Mouse (Mus musculus): Measurements from ENCODE around the gene Lsm4. TPM values are rescaled to one million over a fixed set of nuclear protein-coding genes. Genes with fewer than 3 reads are reported as not detected.
A peak's percentile ranks its signal among the peaks of the same experiment; 100 is the strongest.

The Lsm4 gene
- polyA plus RNA-seq, 1 experiment from 2014 or later = 307 TPM

DNA sequence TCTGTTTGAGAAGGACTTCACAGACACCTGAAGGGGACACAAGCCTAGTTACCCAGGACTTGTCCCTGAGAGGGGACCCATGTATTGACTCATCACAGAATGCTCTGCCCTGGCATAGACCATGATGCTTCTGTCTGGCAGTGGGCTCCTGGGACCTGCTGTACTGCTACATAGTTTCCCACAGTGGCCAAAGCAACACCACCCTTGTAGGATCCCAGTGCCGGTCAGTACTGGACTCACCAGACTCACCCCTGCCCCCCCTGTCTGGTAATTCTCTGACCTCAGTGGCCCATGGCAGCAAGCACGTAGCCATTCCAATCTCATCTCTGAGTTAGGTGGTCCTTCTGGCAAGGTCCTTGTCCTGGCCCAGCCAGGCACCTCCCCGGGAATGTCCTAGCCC is 15.1 kb downstream of the Lsm4 start:
- H3K9me3 ChIP-seq (ENCODE audit: control insufficient read depth, low read length) = no peaks in the 10 kb centered on the region
- no peak overlapping the region for H3K9ac ChIP-seq (ENCODE audit: low read length)
- peaks cover 22% of the 10 kb centered on the region for H3K4me1 ChIP-seq (replicated peaks; ENCODE audit: control insufficient read depth, insufficient read depth, low read length)
- H3K27me3 ChIP-seq (replicated peaks; ENCODE audit: control insufficient read depth, insufficient read depth, low read length) = no peaks in the 10 kb centered on the region
- H3K36me3 ChIP-seq (ENCODE audit: control insufficient read depth, insufficient read depth, low read length) = no peaks in the 10 kb centered on the region
- ATAC-seq (replicated peaks; ENCODE audit: low FRiP score, low TSS enrichment, low read depth) (no peak), DNase-seq (ENCODE audit: low spot score) (no peak)
- H3K27ac ChIP-seq (ENCODE audit: low read depth) = no peak overlapping the region
- WGBS = 83% methylated on average over 3 of the region's 3 CpGs
- H3K4me3 ChIP-seq (ENCODE audit: low read depth, low read length) = no peak overlapping the region
- H3K4me2 ChIP-seq (ENCODE audit: low read length) = no peak overlapping the region

DNA sequence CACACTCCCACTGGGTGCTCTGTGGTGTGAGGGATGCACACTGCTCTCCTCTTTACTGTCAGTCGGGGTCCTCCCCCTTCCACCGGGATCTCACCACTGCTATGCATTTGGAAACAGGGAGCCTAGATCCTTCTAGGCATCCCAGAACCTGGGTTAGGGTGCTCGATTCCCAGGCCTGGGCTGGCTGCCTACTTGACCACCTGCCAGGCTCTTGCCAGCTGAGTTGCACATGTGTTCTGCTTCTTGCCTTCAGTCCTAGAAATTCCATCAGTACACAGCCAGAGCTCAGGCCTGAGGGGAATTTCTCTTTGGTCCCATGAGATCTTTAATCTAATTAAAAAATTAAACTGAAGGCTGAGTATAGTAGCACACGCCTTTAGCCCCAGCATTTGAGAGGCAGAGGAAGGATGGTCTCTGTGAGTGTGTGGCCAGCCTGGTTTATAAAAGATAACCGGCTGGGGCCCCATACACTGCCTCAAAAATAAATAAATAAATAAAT is 16.9 kb downstream of the Lsm4 start:
- Histone ChIP-seq H3K4me1 (replicated peaks; ENCODE audit: control insufficient read depth, insufficient read depth, low read length) (peaks cover 23% of the 10 kb centered on the region), H3K4me3 (ENCODE audit: low read depth, low read length) (no peak overlapping the region), H3K27ac (ENCODE audit: low read depth) (no peak overlapping the region), H3K4me2 (ENCODE audit: low read length) (no peak overlapping the region), H3K36me3 (ENCODE audit: control insufficient read depth, insufficient read depth, low read length) (no peaks in the 10 kb centered on the region), H3K9ac (ENCODE audit: low read length) (no peak overlapping the region), H3K27me3 (replicated peaks; ENCODE audit: control insufficient read depth, insufficient read depth, low read length) (no peaks in the 10 kb centered on the region), H3K9me3 (ENCODE audit: control insufficient read depth, low read length) (no peaks in the 10 kb centered on the region)
- ATAC-seq (replicated peaks; ENCODE audit: low FRiP score, low TSS enrichment, low read depth) = 0 out of 2 replicates have a peak, but pooled peaks have one; percentile 29
- 71% methylated on average over 5 of the region's 5 CpGs for WGBS
- no peak for DNase-seq (ENCODE audit: low spot score)

DNA sequence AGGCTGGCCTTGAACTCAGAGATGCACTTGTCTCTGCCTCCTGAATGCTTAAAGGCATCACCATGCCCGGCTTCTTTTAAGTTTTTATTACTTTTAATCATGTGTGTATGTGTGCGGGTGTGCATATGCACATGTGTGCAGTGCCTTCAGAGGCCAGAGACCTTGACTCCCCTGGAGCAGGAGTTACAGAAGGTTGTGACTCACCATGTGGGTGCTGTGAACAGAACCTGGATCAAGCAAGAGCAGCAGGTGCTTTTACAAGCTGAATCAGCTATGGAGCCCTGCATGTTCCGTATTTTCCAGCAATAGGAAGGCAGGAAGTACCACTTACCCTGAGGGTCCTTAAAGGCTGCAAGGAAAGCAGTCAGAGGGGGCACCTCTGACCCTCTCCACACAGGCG is 18.2 kb downstream of the Lsm4 start:
- peak overlapping the region; percentile 22; the same call in 1 of the 2 replicates for H3K4me3 ChIP-seq (ENCODE audit: low read depth, low read length)
- H3K4me2 ChIP-seq (ENCODE audit: low read length) = peak overlapping the region; percentile 53
- DNase-seq (ENCODE audit: low spot score) (no peak), ATAC-seq (replicated peaks; ENCODE audit: low FRiP score, low TSS enrichment, low read depth) (no peak)
- WGBS = 52% methylated on average over 4 of the region's 4 CpGs
- H3K9me3 ChIP-seq (ENCODE audit: control insufficient read depth, low read length) = no peaks in the 10 kb centered on the region
- peaks cover 36% of the 10 kb centered on the region for H3K4me1 ChIP-seq (replicated peaks; ENCODE audit: control insufficient read depth, insufficient read depth, low read length)
- H3K27ac ChIP-seq (ENCODE audit: low read depth) = peak overlapping the region; percentile 69
- H3K9ac ChIP-seq (ENCODE audit: low read length) = peak overlapping the region; percentile 52
- H3K36me3 ChIP-seq (ENCODE audit: control insufficient read depth, insufficient read depth, low read length) = no peaks in the 10 kb centered on the region
- no peaks in the 10 kb centered on the region for H3K27me3 ChIP-seq (replicated peaks; ENCODE audit: control insufficient read depth, insufficient read depth, low read length)

DNA sequence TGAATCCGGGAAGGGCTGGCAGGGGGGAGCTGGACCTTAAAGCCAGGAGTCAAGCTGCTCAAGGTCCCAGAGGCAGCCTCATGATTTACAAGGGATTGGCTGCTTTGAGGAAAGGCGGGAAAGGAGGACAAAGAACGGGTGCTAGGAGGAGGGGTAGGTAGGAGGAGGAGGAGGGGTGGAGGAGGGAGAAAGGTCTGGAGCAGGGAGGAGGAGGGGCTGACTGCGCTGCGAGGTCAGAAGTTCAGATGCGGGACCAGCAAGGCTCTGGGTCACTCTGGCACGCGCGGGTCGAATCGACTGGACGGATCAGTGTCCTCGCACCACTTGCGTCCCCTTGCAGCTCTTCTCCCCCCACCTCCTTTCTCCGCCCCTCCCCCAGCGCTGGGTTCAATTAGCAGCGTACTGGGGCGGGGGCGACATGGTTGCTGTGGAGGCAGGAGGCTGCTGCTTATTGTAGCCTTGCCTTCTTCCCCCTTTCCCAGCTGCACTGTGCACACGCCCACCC is 18.7 kb downstream of the Lsm4 start:
- peak; percentile 85 for DNase-seq (ENCODE audit: low spot score)
- H3K4me2 ChIP-seq (ENCODE audit: low read length) = peak overlapping the region; percentile 53
- H3K9ac ChIP-seq (ENCODE audit: low read length) = peak overlapping the region; percentile 52
- 2% methylated on average over 20 of the region's 20 CpGs for WGBS
- H3K36me3 ChIP-seq (ENCODE audit: control insufficient read depth, insufficient read depth, low read length) = no peaks in the 10 kb centered on the region
- no peaks in the 10 kb centered on the region for H3K9me3 ChIP-seq (ENCODE audit: control insufficient read depth, low read length)
- H3K27me3 ChIP-seq (replicated peaks; ENCODE audit: control insufficient read depth, insufficient read depth, low read length) = no peaks in the 10 kb centered on the region
- peak; percentile 73 for ATAC-seq (replicated peaks; ENCODE audit: low FRiP score, low TSS enrichment, low read depth)
- H3K27ac ChIP-seq (ENCODE audit: low read depth) = peak overlapping the region; percentile 69
- peak overlapping the region; percentile 22 for H3K4me3 ChIP-seq (ENCODE audit: low read depth, low read length)
- peaks cover 41% of the 10 kb centered on the region for H3K4me1 ChIP-seq (replicated peaks; ENCODE audit: control insufficient read depth, insufficient read depth, low read length)

DNA sequence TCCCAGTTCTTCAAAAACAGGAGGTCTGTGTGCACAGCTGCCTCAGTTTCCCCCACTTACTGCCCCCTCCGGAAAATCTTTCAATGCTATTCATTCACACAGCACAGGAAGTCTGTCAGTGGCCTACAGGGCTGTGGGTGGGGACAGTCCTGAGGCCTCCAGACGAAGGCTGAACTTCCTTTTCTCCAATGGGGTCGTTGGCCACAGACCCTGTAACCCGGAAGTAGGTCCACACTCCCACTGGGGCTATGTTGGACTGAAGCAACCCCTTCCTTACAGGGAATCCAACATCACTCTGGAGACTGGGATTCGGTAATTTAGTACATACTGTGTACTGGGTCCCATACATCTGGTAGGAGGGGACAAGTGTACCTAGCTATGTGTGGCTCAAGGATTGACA is 20.6 kb downstream of the Lsm4 start:
- ATAC-seq (replicated peaks; ENCODE audit: low FRiP score, low TSS enrichment, low read depth) (no peak), DNase-seq (ENCODE audit: low spot score) (no peak)
- Histone ChIP-seq H3K9me3 (ENCODE audit: control insufficient read depth, low read length) (no peaks in the 10 kb centered on the region), H3K4me1 (replicated peaks; ENCODE audit: control insufficient read depth, insufficient read depth, low read length) (peaks cover 49% of the 10 kb centered on the region), H3K4me2 (ENCODE audit: low read length) (no peak overlapping the region), H3K27ac (ENCODE audit: low read depth) (no peak overlapping the region), H3K36me3 (ENCODE audit: control insufficient read depth, insufficient read depth, low read length) (no peaks in the 10 kb centered on the region), H3K9ac (ENCODE audit: low read length) (no peak overlapping the region), H3K4me3 (ENCODE audit: low read depth, low read length) (no peak overlapping the region), H3K27me3 (replicated peaks; ENCODE audit: control insufficient read depth, insufficient read depth, low read length) (no peaks in the 10 kb centered on the region)
- 74% methylated on average over 5 of the region's 5 CpGs for WGBS

DNA sequence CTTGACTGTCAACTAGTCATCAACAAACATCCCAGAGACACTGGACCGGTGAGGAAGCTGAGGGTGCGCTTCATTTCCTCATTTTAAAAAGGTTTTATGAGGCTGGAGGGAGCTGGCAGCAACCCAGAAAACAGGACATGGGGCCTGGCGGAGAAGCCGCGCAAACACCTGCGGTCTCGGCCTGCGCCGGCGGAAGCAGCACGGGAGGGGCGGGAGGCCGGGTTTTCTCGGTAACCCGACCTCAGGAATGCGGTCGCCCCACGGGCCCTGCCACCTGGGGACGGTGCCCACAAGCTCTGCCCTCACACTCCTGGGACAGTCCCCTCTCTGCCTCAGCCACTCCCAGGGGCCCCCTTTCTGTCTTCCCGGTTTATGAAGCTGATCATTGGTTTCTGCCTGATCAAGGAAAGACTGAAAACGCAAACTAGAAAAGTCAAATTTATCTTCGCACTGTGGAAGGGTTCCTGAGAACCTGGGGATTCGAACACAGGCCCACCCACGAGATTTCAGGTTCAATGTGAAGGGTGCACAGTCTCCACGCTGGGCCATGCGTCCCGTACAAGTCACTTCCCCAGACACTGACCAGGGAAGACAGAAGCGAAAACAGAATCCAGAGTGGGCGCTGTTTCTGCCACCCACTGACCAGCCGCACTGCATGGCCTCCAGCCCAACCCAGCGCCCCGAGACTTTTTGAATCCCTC is 22.4 kb downstream of the Lsm4 start:
- H3K9me3 ChIP-seq (ENCODE audit: control insufficient read depth, low read length) = no peaks in the 10 kb centered on the region
- peak; percentile 68 for DNase-seq (ENCODE audit: low spot score)
- peak overlapping the region; percentile 92 for H3K27ac ChIP-seq (ENCODE audit: low read depth)
- H3K36me3 ChIP-seq (ENCODE audit: control insufficient read depth, insufficient read depth, low read length) = no peaks in the 10 kb centered on the region
- ATAC-seq (replicated peaks; ENCODE audit: low FRiP score, low TSS enrichment, low read depth) = no peak
- no peaks in the 10 kb centered on the region for H3K27me3 ChIP-seq (replicated peaks; ENCODE audit: control insufficient read depth, insufficient read depth, low read length)
- peak overlapping the region; percentile 44 for H3K4me2 ChIP-seq (ENCODE audit: low read length)
- H3K9ac ChIP-seq (ENCODE audit: low read length) = 0 out of 2 replicates have a peak overlapping the region, but pooled peaks have one; percentile 18
- 25% methylated on average over 32 of the region's 32 CpGs for WGBS
- H3K4me3 ChIP-seq (ENCODE audit: low read depth, low read length) = no peak overlapping the region
- H3K4me1 ChIP-seq (replicated peaks; ENCODE audit: control insufficient read depth, insufficient read depth, low read length) = peaks cover 47% of the 10 kb centered on the region

DNA sequence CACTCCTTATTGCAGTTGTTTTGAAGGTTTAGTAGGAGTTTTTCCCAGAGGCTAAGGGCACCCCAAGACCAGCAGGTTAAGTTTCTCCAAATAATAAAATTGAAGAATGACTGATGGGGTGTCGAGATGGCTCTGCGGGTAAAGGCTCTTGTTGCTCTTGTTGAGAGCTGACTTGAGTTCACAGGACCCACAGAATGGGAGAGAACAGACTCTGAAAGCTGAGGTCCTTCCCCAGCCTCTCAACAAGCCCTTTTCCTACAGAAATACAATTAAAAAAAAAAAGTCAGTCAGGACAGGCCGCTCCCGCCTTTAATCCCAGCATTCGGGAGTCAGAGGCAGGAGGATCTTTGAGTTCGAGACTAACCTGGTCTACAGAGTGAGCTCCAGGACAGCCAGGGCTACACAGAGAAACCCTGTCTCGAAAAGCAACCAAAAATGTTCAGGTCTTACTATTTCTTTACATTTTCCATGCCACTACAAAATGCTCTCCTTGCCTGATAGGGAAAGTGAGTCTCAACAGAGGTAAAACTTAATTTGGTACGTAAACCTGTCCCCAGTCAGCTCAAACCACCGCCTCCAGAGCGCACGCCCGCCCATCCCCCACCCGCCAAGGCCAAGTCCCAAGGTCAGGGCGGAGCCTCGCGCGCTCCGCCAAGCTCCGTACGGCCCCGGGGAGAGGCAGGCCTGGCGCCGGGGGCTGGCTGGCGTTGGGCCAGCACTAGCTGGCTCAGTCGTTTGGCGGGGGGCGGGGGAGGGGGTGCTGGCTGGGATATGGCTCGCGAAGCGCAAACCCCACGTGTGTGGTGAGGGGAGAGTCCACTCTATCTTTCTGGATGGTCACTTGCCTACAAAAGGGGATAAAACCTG is 23.2 kb downstream of the Lsm4 start:
- Histone ChIP-seq H3K4me1 (replicated peaks; ENCODE audit: control insufficient read depth, insufficient read depth, low read length) (peaks cover 43% of the 10 kb centered on the region), H3K9ac (ENCODE audit: low read length) (peak overlapping the region; percentile 35), H3K4me3 (ENCODE audit: low read depth, low read length) (no peak overlapping the region; the same call in 1 of the 2 replicates), H3K9me3 (ENCODE audit: control insufficient read depth, low read length) (no peaks in the 10 kb centered on the region), H3K36me3 (ENCODE audit: control insufficient read depth, insufficient read depth, low read length) (no peaks in the 10 kb centered on the region), H3K27ac (ENCODE audit: low read depth) (peak overlapping the region; percentile 92), H3K4me2 (ENCODE audit: low read length) (peak overlapping the region; percentile 44), H3K27me3 (replicated peaks; ENCODE audit: control insufficient read depth, insufficient read depth, low read length) (no peaks in the 10 kb centered on the region)
- 3% methylated on average over 31 of the region's 31 CpGs for WGBS
- DNase-seq (ENCODE audit: low spot score) (peak; percentile 83), ATAC-seq (replicated peaks; ENCODE audit: low FRiP score, low TSS enrichment, low read depth) (0 out of 2 replicates have a peak, but pooled peaks have one; percentile 1)

DNA sequence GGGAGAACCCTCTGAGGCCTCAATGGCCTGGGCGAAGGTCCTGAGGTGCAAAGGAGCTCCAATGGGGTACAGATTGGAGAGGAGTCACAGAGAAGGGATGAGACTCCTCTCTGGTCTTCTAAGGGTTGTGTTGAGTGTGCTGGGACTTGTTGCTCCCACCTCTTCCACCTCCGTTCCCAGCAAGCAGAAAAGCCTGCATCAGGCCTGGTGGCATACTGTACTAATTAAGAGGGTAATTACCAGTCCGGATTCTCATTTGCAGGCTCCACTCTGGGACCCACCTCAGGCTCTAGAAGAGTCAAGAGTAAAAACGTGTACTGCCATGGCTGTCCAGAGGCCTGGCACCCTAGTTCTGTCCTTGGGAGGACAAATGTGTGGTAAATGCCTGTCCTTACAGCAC is 23.9 kb downstream of the Lsm4 start:
- ATAC-seq (replicated peaks; ENCODE audit: low FRiP score, low TSS enrichment, low read depth) = no peak
- Histone ChIP-seq H3K4me2 (ENCODE audit: low read length) (peak overlapping the region; percentile 44), H3K9ac (ENCODE audit: low read length) (peak overlapping the region; percentile 35), H3K4me1 (replicated peaks; ENCODE audit: control insufficient read depth, insufficient read depth, low read length) (peaks cover 44% of the 10 kb centered on the region), H3K27me3 (replicated peaks; ENCODE audit: control insufficient read depth, insufficient read depth, low read length) (no peaks in the 10 kb centered on the region), H3K36me3 (ENCODE audit: control insufficient read depth, insufficient read depth, low read length) (no peaks in the 10 kb centered on the region), H3K9me3 (ENCODE audit: control insufficient read depth, low read length) (no peaks in the 10 kb centered on the region), H3K27ac (ENCODE audit: low read depth) (peak overlapping the region; percentile 92), H3K4me3 (ENCODE audit: low read depth, low read length) (no peak overlapping the region)
- 41% methylated on average over 4 of the region's 4 CpGs for WGBS
- DNase-seq (ENCODE audit: low spot score) = no peak

Measured in intestine, embryonic 14.5 days (tissue).